Mouse (Mus musculus) CH12.LX (cell line): ENCODE data around the gene Pigk. TPM values are rescaled to one million over a fixed set of nuclear protein-coding genes. Genes with fewer than 3 reads are reported as not detected.

Experiments
- DNase-seq: peaks from one replicate; pipeline ENCODE4 v3.0.0-alpha.2; 2013; ENCODE audit errors: extremely low read depth
- H3K27ac ChIP-seq: 2 replicates; pipeline ENCODE4 v1.5.1; 2012; ENCODE audit warnings: low read depth, mild to moderate bottlenecking, control low read depth, moderate library complexity; ENCODE audit not compliant: insufficient read depth
- H3K27me3 ChIP-seq: replicated peaks from 2 replicates; pipeline ENCODE3; 2012; ENCODE audit warnings: inconsistent platforms
- H3K36me3 ChIP-seq, 2 experiments: replicated peaks in 1 of 2; 2 replicates each; pipeline versions ENCODE3 to v1.6.1; 2012; ENCODE audit warnings: inconsistent platforms in 1 of 2, low read length in 1 of 2, mild to moderate bottlenecking in 1 of 2, mixed read lengths in 1 of 2, moderate library complexity in 1 of 2; ENCODE audit not compliant: control insufficient read depth in 1 of 2, insufficient read depth in 1 of 2
- H3K4me1 ChIP-seq, 2 experiments: 2 replicates each; pipeline ENCODE4 v1.6.1; 2012; ENCODE audit warnings: inconsistent platforms in 1 of 2, moderate library complexity in 1 of 2; ENCODE audit not compliant: insufficient read depth in 2 of 2, control insufficient read depth in 1 of 2
- H3K4me2 ChIP-seq: 2 replicates; pipeline ENCODE4 v1.6.1; 2012; ENCODE audit warnings: low read depth, mild to moderate bottlenecking, control low read depth; ENCODE audit not compliant: poor library complexity, insufficient read depth, severe bottlenecking
- H3K4me3 ChIP-seq, 3 experiments: fragments of 150-350 bp in 1 of 3; sonication (generic) in 1 of 3; replicated peaks in 1 of 3; 2 replicates each; pipeline versions ENCODE3 to v1.5.1; 2011 to 2012; ENCODE audit warnings: low read depth in 2 of 3, low read length in 2 of 3, mild to moderate bottlenecking in 2 of 3, moderate library complexity in 2 of 3, control low read depth in 1 of 3, improper control_type of control experiment in 1 of 3, inconsistent platforms in 1 of 3, mixed read lengths in 1 of 3; ENCODE audit not compliant: poor library complexity in 1 of 3
- H3K79me2 ChIP-seq: replicated peaks from 2 replicates; pipeline ENCODE4 v1.6.1; 2012; ENCODE audit warnings: mild to moderate bottlenecking, moderate library complexity; ENCODE audit not compliant: control insufficient read depth, poor library complexity, insufficient read depth, severe bottlenecking; ENCODE audit errors: extremely low read depth
- H3K9ac ChIP-seq: 2 replicates; pipeline ENCODE4 v1.6.1; 2012; ENCODE audit warnings: low read depth, mild to moderate bottlenecking, control low read depth, moderate library complexity; ENCODE audit not compliant: insufficient read depth
- H3K9me3 ChIP-seq: replicated peaks from 2 replicates; pipeline ENCODE3; 2012; ENCODE audit warnings: low read length, inconsistent platforms, mixed read lengths
- CTCF ChIP-seq, 2 experiments: IDR thresholded peaks in 1 of 2; conservative IDR thresholded peaks in 1 of 2; 2 replicates each; pipeline ENCODE4 v1.5.1; 2011 to 2012; ENCODE audit warnings: low read depth in 2 of 2, low read length in 2 of 2, improper control_type of control experiment in 1 of 2, inconsistent platforms in 1 of 2, mild to moderate bottlenecking in 1 of 2, moderate library complexity in 1 of 2
- EP300 ChIP-seq: IDR thresholded peaks from 2 replicates; pipeline ENCODE4 v1.6.1; 2011; ENCODE audit warnings: low read length, improper control_type of control experiment
- GABPA ChIP-seq: IDR thresholded peaks from 2 replicates; pipeline ENCODE4 v1.6.1; 2012; ENCODE audit warnings: low read depth, low read length, improper control_type of control experiment, inconsistent platforms; ENCODE audit not compliant: insufficient replicate concordance
- HCFC1 ChIP-seq: IDR thresholded peaks from 2 replicates; pipeline ENCODE4 v1.6.1; 2012; ENCODE audit warnings: low read depth, mild to moderate bottlenecking, inconsistent platforms, low read length, improper control_type of control experiment
- IRF4 ChIP-seq: IDR thresholded peaks from 2 replicates; pipeline ENCODE4 v1.6.1; 2014; ENCODE audit warnings: low read depth, mild to moderate bottlenecking, inconsistent platforms, low read length, improper control_type of control experiment
- JUN ChIP-seq: IDR thresholded peaks from 2 replicates; pipeline ENCODE4 v1.6.1; 2011; ENCODE audit warnings: low read depth, mild to moderate bottlenecking, low read length, improper control_type of control experiment, moderate library complexity; ENCODE audit not compliant: insufficient read depth
- KAT2A ChIP-seq: IDR thresholded peaks from 2 replicates; pipeline ENCODE4 v1.6.1; 2012; ENCODE audit warnings: low read length, improper control_type of control experiment, inconsistent platforms; ENCODE audit not compliant: insufficient replicate concordance
- MAFK ChIP-seq: IDR thresholded peaks from 2 replicates; pipeline ENCODE4 v1.6.1; 2011; ENCODE audit warnings: low read length, improper control_type of control experiment; ENCODE audit not compliant: insufficient replicate concordance
- MXI1 ChIP-seq: IDR thresholded peaks from 2 replicates; pipeline ENCODE4 v1.6.1; 2011; ENCODE audit warnings: mild to moderate bottlenecking, low read depth, low read length, improper control_type of control experiment
- MYC ChIP-seq: IDR thresholded peaks from 2 replicates; pipeline ENCODE4 v1.6.1; 2011; ENCODE audit warnings: low read depth, mild to moderate bottlenecking, improper control_type of control experiment, low read length
- RAD21 ChIP-seq: IDR thresholded peaks from 2 replicates; pipeline ENCODE4 v1.6.1; 2011; ENCODE audit warnings: low read depth, mild to moderate bottlenecking, low read length, improper control_type of control experiment, moderate library complexity
- RCOR1 ChIP-seq: conservative IDR thresholded peaks from 2 replicates; pipeline ENCODE4 v1.6.1; 2012; ENCODE audit warnings: low read depth, mild to moderate bottlenecking, inconsistent platforms, low read length, improper control_type of control experiment
- SMC3 ChIP-seq: IDR thresholded peaks from 2 replicates; pipeline ENCODE4 v1.6.1; 2011; ENCODE audit warnings: low read depth, low read length, improper control_type of control experiment
- TBP ChIP-seq: conservative IDR thresholded peaks from 2 replicates; pipeline ENCODE4 v1.6.1; 2011; ENCODE audit warnings: low read depth, low read length, improper control_type of control experiment
- UBTF ChIP-seq: IDR thresholded peaks from 2 replicates; pipeline ENCODE4 v1.6.1; 2012; ENCODE audit warnings: low read depth, mild to moderate bottlenecking, inconsistent platforms, low read length, improper control_type of control experiment, moderate library complexity
- USF2 ChIP-seq: conservative IDR thresholded peaks from 2 replicates; pipeline ENCODE4 v1.6.1; 2011; ENCODE audit warnings: low read depth, low read length, improper control_type of control experiment
- ZC3H11A ChIP-seq: IDR thresholded peaks from 2 replicates; pipeline ENCODE4 v1.6.1; 2012; ENCODE audit warnings: low read depth, mild to moderate bottlenecking, inconsistent platforms, low read length, improper control_type of control experiment
- ZMIZ1 ChIP-seq: IDR thresholded peaks from 2 replicates; pipeline ENCODE4 v1.6.1; 2012; ENCODE audit warnings: low read depth, mild to moderate bottlenecking, inconsistent platforms, low read length, improper control_type of control experiment
- ZNF384 ChIP-seq: IDR thresholded peaks from 2 replicates; pipeline ENCODE4 v1.6.1; 2012; ENCODE audit warnings: low read depth, low read length, improper control_type of control experiment, inconsistent platforms
- dilution Hi-C: fragments of 300-500 bp; cut with MboI; formaldehyde crosslinking; loops from 2 replicates; pipeline ENCODE4 v1.14.3; 2020; ENCODE audit warnings: low sequenced_read_pairs; ENCODE audit not compliant: extremely low pct_unique_long_range_greater_than_20kb, extremely low pct_ligation_motif_present
- in situ Hi-C: fragments of 300-500 bp; cut with MboI; formaldehyde crosslinking; loops from 3 replicates; pipeline ENCODE4 v1.14.3; 2019; ENCODE audit warnings: low sequenced_read_pairs, low pct_ligation_motif_present, low pct_unique_long_range_greater_than_20kb, mixed read lengths
- polyA plus RNA-seq: library from polyadenylated mRNA; unstranded; fragments of >175 nt; gene quantifications from 2 replicates; pipeline ENCODE4 v1.2.1, GENCODE M21; 2012; ENCODE audit warnings: low read depth; ENCODE audit not compliant: insufficient read length
- total RNA-seq, 2 experiments: library from RNA; depleted of rRNA; stranded (reverse); fragments of 300-350 nt in 1 of 2; fragments of >200 nt in 1 of 2; gene quantifications; 2 replicates each; pipeline ENCODE4 v1.2.3; 2012 to 2014

Gene Pigk
- total and polyA plus RNA-seq, 3 experiments, result 56.4 to 79.3 (median 67.5) TPM

DNA sequence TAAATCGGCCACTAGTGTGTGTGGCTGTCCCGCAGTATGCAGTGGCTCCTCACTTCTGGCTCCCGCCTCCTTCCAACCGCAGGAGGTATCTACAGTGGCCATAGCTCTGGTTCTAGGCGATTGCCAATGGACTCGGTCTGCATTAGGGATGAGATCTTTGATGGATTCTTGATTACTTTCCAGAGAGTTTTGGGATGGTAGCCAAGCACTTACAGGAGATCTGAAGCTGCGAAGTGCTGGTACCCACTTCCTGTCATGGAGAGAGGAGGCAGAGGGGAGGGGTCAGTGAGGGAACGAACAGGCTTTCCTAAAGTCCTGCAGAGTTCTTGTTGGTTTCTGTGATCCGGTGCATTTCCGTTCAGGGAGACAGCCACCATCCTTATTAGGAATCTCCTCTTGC, 304.2 kb downstream of the Pigk start:
- dilution Hi-C loops, result no loop called here
- no peak overlapping the region for H3K27ac ChIP-seq
- no peaks in the 10 kb centered on the region for H3K27me3 ChIP-seq
- no peak for DNase-seq
- no peak overlapping the region for H3K4me3 ChIP-seq
- H3K4me1 ChIP-seq, result peaks cover 0 to 14% of the 10 kb centered on the region in 2 experiments; a peak in 2 of 4 replicates
- no peak overlapping the region for H3K4me2 ChIP-seq
- no peaks in the 10 kb centered on the region for H3K36me3 ChIP-seq
- TF ChIP-seq JUN (no peak), CTCF (conservative IDR thresholded peaks at IDR 0.05 in 1 of 2, IDR thresholded peaks at IDR 0.05 in 1 of 2; ENCODE audit: low read depth in 2 of 2, low read length in 2 of 2) (no peak), MXI1 (no peak), RAD21 (no peak), KAT2A (no peak), ZC3H11A (no peak), HCFC1 (no peak), TBP (no peak), GABPA (no peak), MAFK (no peak), ZMIZ1 (no peak), ZNF384 (no peak)
- H3K9ac ChIP-seq, result no peak overlapping the region
- no peaks in the 10 kb centered on the region for H3K9me3 ChIP-seq
- in situ Hi-C loops, result no loop called here
- no peaks in the 10 kb centered on the region for H3K79me2 ChIP-seq

DNA sequence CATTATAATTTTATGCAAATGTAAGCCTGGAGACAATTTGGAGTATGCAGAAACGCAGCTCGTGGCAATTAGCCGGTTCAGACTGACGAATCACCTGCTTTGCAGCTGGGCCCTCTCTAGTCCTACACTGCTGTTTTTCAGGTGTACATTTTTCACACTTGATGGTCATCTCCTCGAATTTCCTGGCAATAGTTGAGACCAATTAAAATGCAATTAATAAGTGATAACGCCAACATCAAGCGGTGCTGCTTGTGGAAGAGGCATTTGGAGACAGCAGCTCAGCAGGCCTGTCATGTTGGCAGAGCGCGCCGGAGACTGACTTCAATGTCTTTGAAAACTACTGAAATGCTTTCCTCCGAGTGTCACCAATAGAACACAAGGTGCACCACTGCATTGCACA, 310.1 kb downstream of the Pigk start:
- H3K4me2 ChIP-seq, result no peak overlapping the region
- no peak overlapping the region for H3K4me3 ChIP-seq
- H3K36me3 ChIP-seq, result no peaks in the 10 kb centered on the region
- H3K9me3 ChIP-seq, result no peaks in the 10 kb centered on the region
- TF ChIP-seq MYC (no peak), USF2 (no peak), HCFC1 (no peak), IRF4 (no peak), SMC3 (no peak), RCOR1 (no peak), ZMIZ1 (no peak), UBTF (no peak), RAD21 (no peak), EP300 (no peak)
- no peaks in the 10 kb centered on the region for H3K27me3 ChIP-seq
- DNase-seq, result no peak
- no peaks in the 10 kb centered on the region for H3K4me1 ChIP-seq
- H3K27ac ChIP-seq, result no peak overlapping the region
- in situ Hi-C loops (no loop called here), dilution Hi-C loops (no loop called here)
- no peaks in the 10 kb centered on the region for H3K79me2 ChIP-seq
- H3K9ac ChIP-seq, result no peak overlapping the region

Other genes with a start within 250 kb of the Pigk start
- 0.13 and 0.50 TPM in 2 replicates for gene Ak5, start 45.7 kb upstream of the Pigk start, total RNA-seq (2012; rRNA removed)
- 0.39 and 0.79 TPM in 2 replicates for gene Ak5, start 45.7 kb upstream of the Pigk start, total RNA-seq (2014; rRNA removed)
- 0.12 and 0.23 TPM in 2 replicates for gene Ak5, start 45.7 kb upstream of the Pigk start, polyA plus RNA-seq